Mouse (Mus musculus) CH12F3 (cell line): Measurements from ENCODE around the gene Tgif1.

Source experiments
- in situ Hi-C: fragments of 300-500 bp; cut with MboI; formaldehyde crosslinking; loops from 2 replicates; pipeline ENCODE4 v1.14.3; 2020; ENCODE audit warnings: low sequenced_read_pairs

Tgif1 gene

GRCm38 (mm10) chr17:70853436-70853905 is at the start of gene Tgif1:
Gene Tgif1, minus strand, starts transcription at chr17:70853546.
- in situ Hi-C loops = no loop called here

GRCm38 (mm10) chr17:70900660-70901059 is 47.3 kb upstream of the Tgif1 start:
- in situ Hi-C loops = no loop called here

- in situ Hi-C loops = no loop called here
These were observed 46.3 kb upstream of the Tgif1 start for GRCm38 (mm10) chr17:70899642-70900041.

GRCm38 (mm10) chr17:70894867-70895266 is 41.5 kb upstream of the Tgif1 start:
- in situ Hi-C loops = no loop called here

- in situ Hi-C loops = no loop called here
These were observed 39.8 kb upstream of the Tgif1 start for GRCm38 (mm10) chr17:70893151-70893550.

- in situ Hi-C loops = no loop called here
These were observed 39.1 kb upstream of the Tgif1 start for GRCm38 (mm10) chr17:70892288-70893096.

GRCm38 (mm10) chr17:70890571-70890970 is 37.2 kb upstream of the Tgif1 start:
- in situ Hi-C loops = no loop called here

GRCm38 (mm10) chr17:70888657-70889056 is 35.3 kb upstream of the Tgif1 start:
- in situ Hi-C loops = no loop called here

GRCm38 (mm10) chr17:70887848-70888247 is 34.5 kb upstream of the Tgif1 start:
- in situ Hi-C loops = no loop called here

- in situ Hi-C loops = no loop called here
These were observed 33.5 kb upstream of the Tgif1 start for GRCm38 (mm10) chr17:70886641-70887391.

- in situ Hi-C loops = no loop called here
These were observed 32.5 kb upstream of the Tgif1 start for GRCm38 (mm10) chr17:70885868-70886267.

GRCm38 (mm10) chr17:70881934-70882333 is 28.6 kb upstream of the Tgif1 start:
- in situ Hi-C loops = no loop called here

- in situ Hi-C loops = no loop called here
These were observed 27.8 kb upstream of the Tgif1 start for GRCm38 (mm10) chr17:70881194-70881593.

- in situ Hi-C loops = no loop called here
These were observed 24.9 kb upstream of the Tgif1 start for GRCm38 (mm10) chr17:70878237-70878636.

- in situ Hi-C loops = no loop called here
These were observed 20.4 kb upstream of the Tgif1 start for GRCm38 (mm10) chr17:70873778-70874124.

- in situ Hi-C loops = no loop called here
These were observed 19.8 kb upstream of the Tgif1 start for GRCm38 (mm10) chr17:70872936-70873777.

- in situ Hi-C loops = no loop called here
These were observed 19.0 kb upstream of the Tgif1 start for GRCm38 (mm10) chr17:70872094-70872929.

GRCm38 (mm10) chr17:70871676-70872075 is 18.3 kb upstream of the Tgif1 start:
- in situ Hi-C loops = no loop called here

GRCm38 (mm10) chr17:70870581-70870980 is 17.2 kb upstream of the Tgif1 start:
- in situ Hi-C loops = no loop called here

- in situ Hi-C loops = no loop called here
These were observed 15.4 kb upstream of the Tgif1 start for GRCm38 (mm10) chr17:70868577-70869229.
